Comparison of ENCODE assay signal across 8 mouse cellular contexts in the genomic region with DNA sequence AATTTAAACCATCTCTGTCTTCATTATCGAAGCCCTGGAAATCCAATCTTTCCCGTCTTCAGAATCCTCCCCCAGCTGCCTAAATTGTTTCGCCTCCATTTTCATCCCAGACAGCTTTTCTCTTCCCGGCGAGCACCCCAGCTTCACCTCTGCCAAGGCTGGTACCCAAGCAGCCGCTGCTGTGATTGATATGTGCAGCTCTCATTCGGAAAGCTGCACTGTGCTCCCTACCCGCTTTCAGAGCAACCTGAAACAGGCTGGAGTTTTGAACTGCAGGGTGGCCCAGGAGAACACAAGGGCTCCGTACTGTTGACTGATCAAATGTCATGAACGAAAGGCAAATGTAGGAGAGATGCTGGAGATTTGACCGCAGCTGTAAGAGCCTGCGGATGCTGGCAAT.
DNase-seq lines count a peak whose midpoint lies in the region; ATAC-seq and TF ChIP-seq lines count a peak whose summit lies in the region.

No protein-coding gene starts in this region.

- H3K9ac ChIP-seq in kidney, postnatal 0 days (ENCODE audit: low read depth, low read length), result no peak overlapping the region
- H3K9ac ChIP-seq in embryonic facial prominence, embryonic 14.5 days (ENCODE audit: low read depth, low read length), result peak overlapping the region; percentile 37; the same call in 1 of the 2 replicates
- no peak overlapping the region for H3K9ac ChIP-seq in neural tube, embryonic 11.5 days (ENCODE audit: low read length)

- TF ChIP-seq CTCF in kidney, postnatal 0 days (IDR thresholded peaks at IDR 0.05; ENCODE audit: low read depth), result no peak

- ATAC-seq in kidney, postnatal 0 days (replicated peaks; ENCODE audit: low FRiP score, low read depth), result no peak
- no peak for ATAC-seq in embryonic facial prominence, embryonic 14.5 days (ENCODE audit: low read depth)
- ATAC-seq in neural tube, embryonic 11.5 days (ENCODE audit: insufficient read depth, low FRiP score, low TSS enrichment), result no peak

- no peaks in the 10 kb centered on the region for H3K4me1 ChIP-seq in kidney, postnatal 0 days (replicated peaks; ENCODE audit: insufficient read depth, low read length)
- H3K4me1 ChIP-seq in embryonic facial prominence, embryonic 14.5 days (ENCODE audit: control insufficient read depth, insufficient read depth, low read length), result no peaks in the 10 kb centered on the region
- 0 out of 2 replicates have a peak, but pooled peaks cover 3% of the 10 kb centered on the region for H3K4me1 ChIP-seq in neural tube, embryonic 11.5 days (ENCODE audit: control insufficient read depth, insufficient read depth, low read length)
- H3K4me1 ChIP-seq in heart, embryonic 10.5 days, result no peaks in the 10 kb centered on the region

- no peaks in the 10 kb centered on the region for H3K27me3 ChIP-seq in kidney, postnatal 0 days (ENCODE audit: insufficient read depth, low read length)
- no peaks in the 10 kb centered on the region for H3K27me3 ChIP-seq in embryonic facial prominence, embryonic 14.5 days (replicated peaks; ENCODE audit: control insufficient read depth, insufficient read depth, low read length)
- no peaks in the 10 kb centered on the region for H3K27me3 ChIP-seq in neural tube, embryonic 11.5 days (ENCODE audit: control insufficient read depth, insufficient read depth, low read length)
- no peaks in the 10 kb centered on the region for H3K27me3 ChIP-seq in heart, embryonic 10.5 days (ENCODE audit: insufficient read depth, poor library complexity, severe bottlenecking)

- 19% methylated on average over 12 of the region's 12 CpGs for WGBS in kidney, postnatal 0 days
- 34% methylated on average over 12 of the region's 12 CpGs for WGBS in embryonic facial prominence, embryonic 14.5 days
- WGBS in neural tube, embryonic 11.5 days, result 43% methylated on average over 12 of the region's 12 CpGs
- WGBS in heart, embryonic 10.5 days, result 73% methylated on average over 12 of the region's 12 CpGs

- no peaks in the 10 kb centered on the region for H3K9me3 ChIP-seq in kidney, postnatal 0 days (replicated peaks; ENCODE audit: low read length)
- H3K9me3 ChIP-seq in embryonic facial prominence, embryonic 14.5 days (ENCODE audit: control insufficient read depth, low read length), result no peaks in the 10 kb centered on the region
- no peaks in the 10 kb centered on the region for H3K9me3 ChIP-seq in neural tube, embryonic 11.5 days (ENCODE audit: control insufficient read depth, low read length)
- no peaks in the 10 kb centered on the region for H3K9me3 ChIP-seq in heart, embryonic 10.5 days

- H3K4me3 ChIP-seq in kidney, postnatal 0 days (replicated peaks; ENCODE audit: low read depth, low read length), result no peak overlapping the region
- no peak overlapping the region for H3K4me3 ChIP-seq in embryonic facial prominence, embryonic 14.5 days (ENCODE audit: low read depth, low read length)
- no peak overlapping the region for H3K4me3 ChIP-seq in neural tube, embryonic 11.5 days (ENCODE audit: low read depth, low read length)
- no peak overlapping the region for H3K4me3 ChIP-seq in heart, embryonic 10.5 days

- no peak overlapping the region for H3K27ac ChIP-seq in kidney, postnatal 0 days
- H3K27ac ChIP-seq in embryonic facial prominence, embryonic 14.5 days (replicated peaks; ENCODE audit: low read depth, low read length), result no peak overlapping the region
- no peak overlapping the region for H3K27ac ChIP-seq in neural tube, embryonic 11.5 days (ENCODE audit: low read depth, low read length)
- no peak overlapping the region for H3K27ac ChIP-seq in heart, embryonic 10.5 days

- no peak for DNase-seq in kidney, postnatal 0 days (ENCODE audit: low spot score)
- no peak for DNase-seq in kidney, adult 9 months
- peak; percentile 2 for DNase-seq in embryonic facial prominence, embryonic 14.5 days (ENCODE audit: low spot score)
- DNase-seq in layer of hippocampus, adult 9-10 months (ENCODE audit: low spot score), result peak; percentile 18
- no peak for DNase-seq in neural tube, embryonic 11.5 days (ENCODE audit: low spot score)
- no peak for DNase-seq in urinary bladder, adult 2 months (ENCODE audit: low spot score)
- no peak for DNase-seq in heart, embryonic 10.5 days (ENCODE audit: low spot score)
- no peak for DNase-seq in spleen, postnatal 14 days (ENCODE audit: low spot score in 2 of 2)

- H3K36me3 ChIP-seq in kidney, postnatal 0 days (ENCODE audit: insufficient read depth, low read length), result no peaks in the 10 kb centered on the region
- no peaks in the 10 kb centered on the region for H3K36me3 ChIP-seq in embryonic facial prominence, embryonic 14.5 days (ENCODE audit: control insufficient read depth, insufficient read depth, low read length)
- H3K36me3 ChIP-seq in neural tube, embryonic 11.5 days (ENCODE audit: control insufficient read depth, insufficient read depth, low read length), result no peaks in the 10 kb centered on the region
- no peaks in the 10 kb centered on the region for H3K36me3 ChIP-seq in heart, embryonic 10.5 days

- peak overlapping the region; percentile 19 for H3K4me2 ChIP-seq in kidney, postnatal 0 days (ENCODE audit: low read length)
- H3K4me2 ChIP-seq in embryonic facial prominence, embryonic 14.5 days (ENCODE audit: low read depth, low read length), result peak overlapping the region; percentile 45
- peak overlapping the region; percentile 29 for H3K4me2 ChIP-seq in neural tube, embryonic 11.5 days (ENCODE audit: low read depth)

Comparison
In these comparisons a context has a peak if more than half of its experiments do, and no peak if none do; other contexts are left out.
1. DNase-seq: peak in embryonic facial prominence, embryonic 14.5 days (single experiment) and layer of hippocampus, adult 9-10 months (single experiment); none in kidney, postnatal 0 days (single experiment), kidney, adult 9 months (single experiment), neural tube, embryonic 11.5 days (single experiment), urinary bladder, adult 2 months (single experiment), heart, embryonic 10.5 days (single experiment) and spleen, postnatal 14 days (0 of 2).
2. Peak in every context shown above with its lines, with median percentiles within 50 percentile points of each other: H3K4me2 ChIP-seq.